Mouse (Mus musculus): ENCODE measurements around the gene Nap1l1.

- TF ChIP-seq PAX5 (IDR thresholded peaks at IDR 0.05; ENCODE audit: low read length) (no peak), KAT2A (IDR thresholded peaks at IDR 0.05; ENCODE audit: insufficient replicate concordance, low read length) (no peak), MAFK (IDR thresholded peaks at IDR 0.05; ENCODE audit: insufficient replicate concordance, low read length) (no peak), CTCF (conservative IDR thresholded peaks at IDR 0.05 in 1 of 2, IDR thresholded peaks at IDR 0.05 in 1 of 2; ENCODE audit: low read depth in 2 of 2, low read length in 2 of 2) (no peak), POLR2A (IDR thresholded peaks at IDR 0.05; ENCODE audit: low read depth, low read length) (no peak), ZNF384 (IDR thresholded peaks at IDR 0.05; ENCODE audit: low read depth, low read length) (no peak), ZKSCAN1 (IDR thresholded peaks at IDR 0.05; ENCODE audit: borderline replicate concordance, low read depth, low read length) (no peak), POLR2AphosphoS2 (IDR thresholded peaks at IDR 0.05; ENCODE audit: low read depth, low read length) (no peak), BHLHE40 (IDR thresholded peaks at IDR 0.05; ENCODE audit: low read depth, low read length) (no peak)
Observed at GRCm38 (mm10) chr10:111426491-111426890, 46.5 kb upstream of the Nap1l1 start.
